Mouse (Mus musculus): ENCODE measurements around the gene Trappc6a.

The Trappc6a gene

GRCm38 (mm10) chr7:19508150-19508923 lies at the start of gene Trappc6a, which contains the start of gene Bloc1s3:
Gene Trappc6a (plus strand): TSS chr7:19508395.
Gene Bloc1s3 (minus strand): TSS chr7:19508367.
- peak; percentile 91 for DNase-seq (ENCODE audit: low spot score in 2 of 2)

- DNase-seq (ENCODE audit: low spot score in 2 of 2), result peak; percentile 69 to 84
Observed at GRCm38 (mm10) chr7:19458591-19459111, 49.5 kb upstream of the Trappc6a start, which contains the start of gene Mark4. Gene Mark4 (minus strand): TSS chr7:19458821.

GRCm38 (mm10) chr7:19459144-19459870 lies 48.9 kb upstream of the Trappc6a start:
- no peak for DNase-seq (ENCODE audit: low spot score in 2 of 2)

GRCm38 (mm10) chr7:19460500-19460899 lies 47.7 kb upstream of the Trappc6a start:
- no peak for DNase-seq (ENCODE audit: low spot score in 2 of 2)

- DNase-seq (ENCODE audit: low spot score in 2 of 2), result peak; percentile 65 to 67
Observed at GRCm38 (mm10) chr7:19461488-19461887, 46.7 kb upstream of the Trappc6a start.

DNA sequence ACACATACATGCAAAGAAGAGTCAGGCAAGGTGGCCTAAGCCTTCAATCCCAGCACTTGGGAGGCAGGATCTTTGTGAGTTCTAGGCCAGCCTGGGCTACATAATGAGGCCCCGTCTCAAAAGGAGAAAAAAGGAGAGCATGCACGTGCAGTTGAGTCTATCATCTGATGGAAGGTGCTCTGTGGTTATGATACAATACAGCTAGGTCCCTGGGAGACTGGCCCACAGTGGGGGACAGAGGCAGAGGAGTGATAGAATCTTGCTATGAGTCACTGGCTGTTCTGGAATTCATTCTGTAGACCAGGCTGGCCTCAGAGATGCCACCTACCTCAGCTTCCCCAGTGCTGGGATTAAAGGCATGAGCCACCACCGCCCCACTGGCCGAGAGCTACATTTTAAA lies 45.8 kb upstream of the Trappc6a start:
- DNase-seq (ENCODE audit: low spot score in 2 of 2), result no peak

DNA sequence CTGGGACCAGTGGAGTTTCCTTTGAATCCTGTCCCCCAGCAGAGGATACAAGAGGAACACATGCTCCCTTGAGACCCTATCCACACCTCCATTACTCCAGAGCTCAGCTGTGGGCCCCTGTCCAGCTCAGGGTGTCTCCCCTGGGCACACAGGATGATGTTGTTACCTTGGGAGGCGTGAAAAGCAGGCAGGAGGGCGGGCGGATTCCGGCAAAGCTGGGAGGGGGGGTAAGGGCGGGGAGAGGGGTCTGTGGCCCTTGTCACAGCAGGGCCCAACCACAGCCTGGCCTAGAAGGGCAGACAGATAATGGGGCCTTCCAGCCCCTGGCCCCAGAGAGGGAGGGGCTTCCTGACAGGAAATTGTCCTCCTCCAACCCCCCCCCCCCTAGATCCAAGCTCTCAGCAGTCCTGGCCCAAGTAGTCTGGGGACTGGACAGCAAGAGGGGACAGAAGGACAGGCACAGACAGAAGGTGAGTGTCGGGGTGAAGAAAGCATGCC lies 45.3 kb upstream of the Trappc6a start, which contains the start of gene Exoc3l2:
Gene Exoc3l2 (plus strand): TSS at position 448 of the 498 bp plus-strand sequence.
- DNase-seq (ENCODE audit: low spot score in 2 of 2), result no peak

DNA sequence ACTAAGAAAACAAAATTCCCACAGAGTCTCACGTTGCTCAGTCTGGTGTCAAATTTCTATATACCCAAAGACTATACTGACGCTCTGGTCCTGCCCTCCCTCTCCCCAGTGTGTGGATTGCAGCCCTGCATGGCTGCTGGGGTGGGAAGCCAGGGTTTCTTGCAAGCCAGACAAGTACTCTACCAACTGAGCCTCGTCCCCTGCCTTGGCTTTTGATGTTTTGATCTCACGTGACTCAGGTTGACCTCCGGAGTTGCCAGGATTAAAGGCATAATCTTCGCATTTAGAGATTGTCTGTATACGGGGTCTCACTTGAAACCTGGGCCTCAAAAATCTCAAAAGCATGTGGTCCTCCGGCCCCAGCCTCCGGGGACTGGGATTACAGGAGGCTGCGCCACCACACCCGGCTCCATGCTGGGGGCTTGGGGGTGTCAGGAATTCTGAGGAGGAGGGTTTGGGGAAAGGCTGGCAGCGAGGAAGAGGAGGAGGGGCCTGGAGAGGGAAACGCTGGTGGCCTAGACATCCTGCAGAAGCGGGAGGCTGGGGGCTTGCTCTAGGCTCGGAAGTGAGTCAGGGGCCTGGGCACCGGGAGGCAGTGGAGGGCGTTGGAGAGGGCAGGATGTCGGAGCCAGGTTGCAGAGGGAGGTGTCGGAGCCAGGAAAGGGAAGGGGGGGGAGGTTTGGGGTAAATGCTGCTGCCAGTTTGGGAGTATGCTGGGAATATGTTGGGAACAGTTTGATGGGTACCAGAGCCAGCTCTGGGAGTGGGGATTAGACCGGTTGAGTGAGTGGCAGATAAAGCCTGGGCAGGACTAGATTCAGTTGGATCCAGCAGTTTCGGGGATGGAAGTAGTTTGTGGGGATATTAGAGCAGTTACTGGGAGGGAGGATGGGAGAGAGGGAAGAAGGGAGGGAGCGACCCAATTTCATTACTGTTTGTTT lies 43.6 kb upstream of the Trappc6a start:
- no peak for DNase-seq (ENCODE audit: low spot score in 2 of 2)

GRCm38 (mm10) chr7:19466602-19467145 lies 41.5 kb upstream of the Trappc6a start:
- no peak for DNase-seq (ENCODE audit: low spot score in 2 of 2)

DNA sequence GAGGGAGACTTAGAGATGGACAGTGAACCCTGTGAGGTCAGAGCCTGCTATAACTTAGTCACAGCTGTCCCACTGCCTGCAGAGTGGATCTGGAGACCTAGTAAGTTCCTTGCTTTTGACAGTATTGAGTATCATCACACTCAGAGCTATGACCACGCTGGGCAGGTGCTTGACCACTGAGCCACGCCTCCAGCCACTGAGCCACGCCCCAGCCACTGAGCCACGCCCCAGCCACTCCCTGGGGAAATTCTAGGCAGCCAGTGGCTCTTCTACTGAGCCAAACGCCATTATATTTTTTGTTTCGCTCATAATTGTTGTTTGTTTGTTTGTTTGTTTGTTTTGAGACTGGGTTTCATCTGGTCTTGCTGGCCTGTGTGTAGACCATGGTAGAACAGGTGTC lies 40.6 kb upstream of the Trappc6a start:
- no peak for DNase-seq (ENCODE audit: low spot score in 2 of 2)

DNA sequence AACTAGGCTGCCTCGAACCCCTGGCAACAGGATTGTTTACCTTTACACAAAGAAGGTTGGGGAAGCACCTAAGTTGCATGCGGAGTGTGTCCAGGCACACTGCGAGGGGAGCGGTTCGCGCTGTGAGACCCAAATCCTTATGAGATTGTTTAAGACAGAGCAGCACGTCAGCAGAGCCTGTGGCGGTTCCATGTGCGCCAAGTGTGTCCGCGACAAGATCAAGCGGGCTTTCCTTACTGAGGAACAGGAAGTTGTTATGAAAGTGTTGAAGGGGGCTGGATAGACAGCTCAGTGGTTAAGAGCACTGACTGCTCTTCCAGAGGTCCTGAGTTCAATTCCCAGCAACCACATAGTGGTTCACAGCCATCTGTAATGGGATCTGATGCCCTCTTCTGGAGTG lies 39.9 kb upstream of the Trappc6a start:
- DNase-seq (ENCODE audit: low spot score in 2 of 2), result no peak

- DNase-seq (ENCODE audit: low spot score in 2 of 2), result no peak
Observed at GRCm38 (mm10) chr7:19469404-19469803, 38.8 kb upstream of the Trappc6a start.

DNA sequence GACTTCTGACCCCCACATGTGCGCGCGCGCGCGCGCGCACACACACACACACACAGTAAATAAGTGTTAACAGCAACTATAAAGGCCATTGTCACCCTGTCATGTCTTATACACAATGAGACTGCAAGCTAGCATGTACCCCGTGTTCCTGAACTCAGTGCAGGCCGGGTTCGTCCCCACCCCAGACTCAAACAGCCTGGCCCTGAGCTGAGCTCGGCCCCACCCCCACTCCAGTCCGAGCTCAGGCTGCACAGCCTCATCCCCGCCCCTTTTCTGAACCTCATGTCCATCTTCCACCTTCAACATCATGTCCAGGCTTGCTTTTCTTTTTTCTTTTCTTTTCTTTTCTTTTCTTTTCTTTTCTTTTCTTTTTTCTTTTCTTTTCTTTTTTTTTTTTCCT lies 37.9 kb upstream of the Trappc6a start:
- no peak for DNase-seq (ENCODE audit: low spot score in 2 of 2)

DNA sequence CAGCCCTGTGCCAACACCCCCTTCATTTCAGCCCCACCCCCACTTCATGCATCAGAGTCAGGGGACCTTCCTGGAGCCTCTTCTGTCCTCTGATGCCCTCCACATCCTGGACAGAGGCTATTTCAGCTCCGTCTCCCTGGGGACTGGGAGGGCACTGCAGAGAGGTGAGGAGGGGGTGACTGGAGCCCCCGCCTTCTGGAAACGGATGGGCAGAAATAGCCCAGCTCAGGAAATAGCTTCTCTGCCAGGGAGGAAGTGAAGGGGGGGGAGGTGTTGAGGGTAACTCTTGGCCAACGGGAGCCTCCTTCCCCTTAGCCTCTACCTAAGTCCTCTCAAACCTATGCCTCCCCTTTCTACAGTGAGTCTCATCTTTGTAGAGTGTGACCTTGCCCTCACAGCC lies 35.8 kb upstream of the Trappc6a start:
- no peak for DNase-seq (ENCODE audit: low spot score in 2 of 2)

- DNase-seq (ENCODE audit: low spot score in 2 of 2), result peak; percentile 67 to 70
Observed at GRCm38 (mm10) chr7:19473875-19474443, 34.2 kb upstream of the Trappc6a start.

GRCm38 (mm10) chr7:19477084-19477483 lies 31.1 kb upstream of the Trappc6a start:
- no peak for DNase-seq (ENCODE audit: low spot score in 2 of 2)

- DNase-seq (ENCODE audit: low spot score in 2 of 2), result peak in 1 of 2 experiments; percentile 31
Observed at GRCm38 (mm10) chr7:19477624-19478384, 30.4 kb upstream of the Trappc6a start.

- no peak for DNase-seq (ENCODE audit: low spot score in 2 of 2)
Observed at GRCm38 (mm10) chr7:19483281-19483680, 24.9 kb upstream of the Trappc6a start.

DNA sequence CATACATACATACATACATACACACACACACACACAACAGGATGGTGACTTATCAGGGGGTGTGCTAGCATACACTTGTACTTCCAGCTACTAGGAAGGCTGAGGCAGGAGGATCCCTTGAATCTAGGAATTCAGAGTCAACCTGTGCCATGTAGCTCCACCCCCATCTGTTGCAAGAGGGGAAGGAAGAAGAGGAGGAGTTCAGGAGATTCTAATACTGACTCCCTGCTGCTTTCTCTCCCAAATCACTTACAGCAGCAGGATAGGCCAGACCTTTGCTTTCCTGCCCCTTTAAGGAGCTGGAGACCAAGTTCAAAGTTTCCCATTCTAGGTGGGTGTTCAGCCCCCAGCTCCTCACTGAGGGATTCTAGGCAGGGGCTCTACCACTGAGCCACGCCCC lies 22.7 kb upstream of the Trappc6a start:
- no peak for DNase-seq (ENCODE audit: low spot score in 2 of 2)

GRCm38 (mm10) chr7:19486549-19486948 lies 21.6 kb upstream of the Trappc6a start:
- DNase-seq (ENCODE audit: low spot score in 2 of 2), result no peak
